Mouse (Mus musculus) Patski (cell line): ENCODE results near the gene Olfr314. TPM values are rescaled to one million over a fixed set of nuclear protein-coding genes. Genes with fewer than 3 reads are reported as not detected.
"Not testable (repeated sequence)": the region's sequence is repeated elsewhere in the genome, so short reads cannot be mapped to it uniquely, and the experiment has no call there.

Source experiments
- ATAC-seq: fragments of 100-300 bp; one replicate; pipeline ENCODE4 v1.8.0; 2021
- CTCF ChIA-PET: fragments of 350-600 bp; sonication (Branson Sonifier 250); formaldehyde crosslinking; loops from one replicate; lab custom pipeline; 2022; ENCODE audit warnings: inconsistent platforms; lab: Charles Lee
- POLR2A ChIA-PET: fragments of 350-600 bp; sonication (Branson Sonifier 250); formaldehyde crosslinking; loops from one replicate; lab custom pipeline; 2022; ENCODE audit warnings: antibody characterized with exemption, inconsistent platforms; lab: Charles Lee
- DNase-seq: peaks from one replicate; pipeline ENCODE4 v3.0.0-alpha.2; 2011; ENCODE audit warnings: low read depth, low spot score
- H3K27me3 ChIP-seq: fragments of 371-371 bp; one replicate; pipeline ENCODE4 v1.5.1; 2021
- CTCF ChIP-seq: fragments of 100-300 bp; IDR thresholded peaks from one replicate; pipeline ENCODE4 v1.5.1; 2021
- in situ Hi-C: fragments of 300-500 bp; cut with MboI; formaldehyde crosslinking; loops from 3 replicates; pipeline ENCODE4 v1.11.1; 2018; ENCODE audit warnings: low pct_unique_long_range_greater_than_20kb, mixed read lengths
- polyA plus RNA-seq: library from polyadenylated mRNA; unstranded; gene quantifications from one replicate; pipeline ENCODE4 v1.2.3, GENCODE M21; 2021

The Olfr314 gene
- polyA plus RNA-seq, 1 experiment from 2014 or later, result not detected

DNA sequence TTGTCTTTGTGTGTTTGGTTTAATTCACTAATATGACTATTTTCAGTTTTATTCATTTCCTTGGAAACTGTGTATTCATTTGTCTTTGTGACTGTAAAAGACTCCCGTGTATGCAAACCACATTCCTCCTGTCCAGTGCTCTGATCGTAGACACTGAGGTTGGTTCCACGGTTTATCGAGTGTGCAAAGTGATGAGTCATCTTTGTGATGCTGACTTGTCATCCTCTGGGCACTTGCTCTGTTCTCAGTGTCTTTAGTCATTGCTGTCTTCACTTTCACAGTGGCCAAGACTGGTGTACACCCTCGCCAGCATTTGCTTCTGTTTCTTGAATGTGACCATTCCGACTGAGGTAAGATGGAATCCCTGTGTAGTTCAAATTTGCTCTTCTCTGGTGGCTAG is 7.9 kb downstream of the Olfr314 start:
- ChIA-PET CTCF (no interaction called here), POLR2A (no interaction called here)
- H3K27me3 ChIP-seq, result no peaks in the 10 kb centered on the region
- DNase-seq (no peak), ATAC-seq (no peak)
- TF ChIP-seq CTCF, result no peak
- in situ Hi-C loops, result no loop called here

DNA sequence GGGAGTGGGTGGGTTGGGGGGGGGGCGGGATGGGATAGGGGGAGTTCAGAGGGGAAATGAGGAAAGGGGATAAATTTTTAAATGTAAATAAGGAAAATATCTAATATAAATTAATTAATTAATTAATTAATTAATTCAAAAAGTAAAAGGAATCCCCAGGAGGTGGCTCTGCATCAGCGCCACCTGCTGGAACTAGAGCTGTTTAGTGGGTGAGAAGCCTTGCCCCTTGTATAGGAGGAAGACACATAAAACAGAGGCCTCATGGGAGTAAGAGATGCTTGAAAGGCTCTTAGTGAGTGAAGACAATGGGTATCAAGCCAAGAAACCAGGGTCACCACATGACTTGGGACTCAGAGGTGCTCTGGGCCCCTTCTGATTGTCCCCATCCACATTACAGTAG is 13.1 kb downstream of the Olfr314 start:
- H3K27me3 ChIP-seq, result peaks cover 12% of the 10 kb centered on the region
- no peak for TF ChIP-seq CTCF
- ATAC-seq (no peak), DNase-seq (no peak)
- POLR2A ChIA-PET, result no interaction called here
- in situ Hi-C loops, result no loop called here
- CTCF ChIA-PET, result no interaction called here

DNA sequence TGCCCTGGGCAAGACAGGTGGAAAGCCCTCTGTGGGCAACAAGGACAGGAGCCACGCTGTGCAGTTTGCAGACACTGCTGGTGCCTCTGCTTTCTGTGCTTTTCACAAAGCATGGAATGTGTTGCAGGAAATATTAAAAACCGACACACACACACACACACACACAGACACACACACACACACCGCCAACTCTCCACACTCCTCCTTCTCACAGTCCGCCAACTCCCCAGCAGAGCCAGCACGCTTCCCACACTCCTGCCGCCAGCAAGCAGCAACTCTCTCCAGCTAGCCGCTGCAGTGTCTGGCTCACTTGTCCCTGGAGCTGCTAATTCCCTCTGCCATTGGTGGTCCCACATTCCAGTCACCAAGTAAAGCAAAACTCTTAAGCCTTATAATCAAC is 14.1 kb downstream of the Olfr314 start:
- POLR2A ChIA-PET, result no interaction called here
- CTCF ChIA-PET, result no interaction called here
- ATAC-seq, result no peak
- TF ChIP-seq CTCF, result no peak
- in situ Hi-C loops, result no loop called here
- peaks cover 12% of the 10 kb centered on the region for H3K27me3 ChIP-seq
- DNase-seq, result no peak

DNA sequence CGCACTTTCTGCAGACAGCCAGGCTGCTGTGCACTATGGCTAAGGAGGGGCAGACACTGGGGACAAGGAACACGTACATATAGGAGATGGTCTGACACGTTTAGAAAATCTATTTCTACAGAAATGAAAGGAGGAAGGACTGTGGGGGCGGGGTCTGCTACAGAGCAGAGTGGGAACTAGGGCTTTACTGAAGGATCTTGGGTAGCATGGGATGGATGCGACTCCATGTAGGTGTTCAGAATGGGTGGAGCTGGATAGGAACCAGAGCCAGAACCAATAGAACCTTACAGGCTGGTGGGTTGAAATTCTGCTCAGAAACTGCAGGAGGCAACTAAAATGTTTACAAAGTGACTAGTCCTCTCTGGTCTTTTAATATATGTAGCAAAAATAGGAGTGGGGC is 17.0 kb downstream of the Olfr314 start:
- DNase-seq (no peak), ATAC-seq (no peak)
- ChIA-PET POLR2A (no interaction called here), CTCF (no interaction called here)
- no peak for TF ChIP-seq CTCF
- H3K27me3 ChIP-seq, result peaks cover 19% of the 10 kb centered on the region
- in situ Hi-C loops, result no loop called here

DNA sequence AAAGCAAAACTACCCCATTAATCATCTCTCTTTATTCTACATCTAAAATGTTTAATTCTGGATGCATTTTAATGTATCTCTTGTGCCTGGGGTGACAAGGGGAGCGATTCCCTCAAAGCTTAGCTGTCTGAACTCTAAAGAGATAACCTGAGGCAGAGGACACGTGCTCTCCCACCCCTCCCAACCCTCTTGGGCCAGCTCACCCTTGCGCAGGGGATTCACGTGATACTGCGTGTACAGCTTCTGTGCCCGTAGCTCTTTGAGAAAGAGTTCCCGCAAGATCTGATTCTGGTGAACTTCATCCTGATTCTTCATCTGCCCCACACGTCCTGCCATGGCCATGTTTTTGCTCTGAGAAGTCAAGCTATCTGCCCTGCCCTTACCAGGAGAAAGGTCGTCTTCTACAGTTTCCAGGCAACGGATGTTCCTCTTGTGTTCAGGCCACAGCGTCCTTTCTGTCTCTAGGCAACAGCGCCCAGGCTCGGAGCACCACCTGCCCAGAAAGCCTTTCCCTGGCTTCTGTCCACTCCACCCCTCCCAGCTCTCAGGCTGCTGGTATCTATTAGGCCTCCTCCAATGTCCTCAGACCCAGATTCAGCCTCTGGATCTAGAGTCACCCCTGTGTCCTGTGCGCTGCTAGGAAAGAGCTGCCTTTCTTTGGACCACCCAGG is 18.9 kb downstream of the Olfr314 start, which contains the start of gene Fam183b:
Gene Fam183b, minus strand, starts transcription at position 403 of the 671 bp plus-strand sequence.
- in situ Hi-C loops, result no loop called here
- TF ChIP-seq CTCF, result no peak
- peaks cover 28% of the 10 kb centered on the region for H3K27me3 ChIP-seq
- ChIA-PET CTCF (no interaction called here), POLR2A (no interaction called here)
- DNase-seq (no peak), ATAC-seq (no peak)

DNA sequence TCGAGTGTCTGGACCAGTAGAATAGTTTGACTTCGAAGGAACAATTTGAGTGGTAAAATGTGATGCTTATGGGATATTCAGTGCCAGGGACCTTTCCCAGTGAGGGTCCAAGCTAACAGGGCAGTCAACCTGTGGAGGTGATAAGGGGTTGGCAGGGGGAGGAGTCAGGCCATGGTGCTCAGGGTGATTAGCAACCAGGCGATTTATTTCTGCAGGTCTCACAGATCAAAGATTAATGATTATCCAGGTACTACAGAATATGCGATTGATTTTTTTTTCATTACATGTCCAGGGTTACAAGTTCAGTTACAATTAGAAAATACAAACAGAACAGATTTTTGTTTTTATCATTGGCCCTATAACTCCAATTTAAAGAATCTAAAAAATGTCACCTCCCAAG is 21.1 kb downstream of the Olfr314 start:
- no peak for ATAC-seq
- ChIA-PET POLR2A (no interaction called here), CTCF (no interaction called here)
- H3K27me3 ChIP-seq, result peaks cover 25% of the 10 kb centered on the region
- TF ChIP-seq CTCF, result no peak
- in situ Hi-C loops, result no loop called here
- DNase-seq, result no peak

DNA sequence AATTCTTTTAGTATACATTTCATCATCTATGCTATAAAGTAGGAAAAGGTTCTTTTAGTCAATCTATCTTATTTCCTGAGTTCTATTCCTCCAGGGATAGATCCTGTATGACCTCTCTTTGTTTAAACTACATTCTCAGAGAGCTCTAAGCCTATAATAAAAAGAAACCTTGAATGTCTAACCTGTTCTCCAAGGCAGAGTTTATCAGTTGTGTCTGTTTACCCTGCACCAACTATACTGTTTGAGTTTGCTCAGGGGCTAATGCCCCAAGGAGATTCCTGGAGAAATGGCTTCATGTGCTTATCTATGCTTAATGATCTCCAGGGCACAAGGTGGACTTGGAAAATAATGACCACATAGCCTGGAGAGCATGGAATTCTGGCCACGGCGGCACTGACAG is 21.6 kb downstream of the Olfr314 start:
- TF ChIP-seq CTCF, result no peak
- POLR2A ChIA-PET, result no interaction called here
- CTCF ChIA-PET, result no interaction called here
- no peak for ATAC-seq
- no peak for DNase-seq
- in situ Hi-C loops, result no loop called here
- H3K27me3 ChIP-seq, result peaks cover 27% of the 10 kb centered on the region

DNA sequence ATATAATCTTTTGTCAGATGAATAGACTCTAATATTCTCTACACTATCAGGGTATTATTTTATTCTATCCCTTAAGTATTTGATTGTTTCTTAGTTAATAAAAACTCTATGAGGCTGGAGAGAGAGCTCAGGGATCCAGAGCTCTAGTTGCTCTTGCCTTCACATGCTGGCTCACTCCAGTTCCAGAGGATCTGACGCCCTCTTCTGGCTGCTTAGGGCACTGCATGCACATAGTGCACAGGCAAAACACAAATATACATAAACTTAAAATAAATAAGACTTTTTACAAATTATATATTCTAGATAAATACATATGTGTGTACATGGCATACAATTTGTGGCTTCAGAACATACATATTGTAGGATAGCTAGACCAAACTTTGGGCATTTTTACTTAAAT is 29.2 kb downstream of the Olfr314 start:
- DNase-seq (no peak), ATAC-seq (no peak)
- in situ Hi-C loops, result no loop called here
- TF ChIP-seq CTCF, result peak; percentile 56
- peaks cover 27% of the 10 kb centered on the region for H3K27me3 ChIP-seq
- ChIA-PET CTCF (no interaction called here), POLR2A (no interaction called here)

DNA sequence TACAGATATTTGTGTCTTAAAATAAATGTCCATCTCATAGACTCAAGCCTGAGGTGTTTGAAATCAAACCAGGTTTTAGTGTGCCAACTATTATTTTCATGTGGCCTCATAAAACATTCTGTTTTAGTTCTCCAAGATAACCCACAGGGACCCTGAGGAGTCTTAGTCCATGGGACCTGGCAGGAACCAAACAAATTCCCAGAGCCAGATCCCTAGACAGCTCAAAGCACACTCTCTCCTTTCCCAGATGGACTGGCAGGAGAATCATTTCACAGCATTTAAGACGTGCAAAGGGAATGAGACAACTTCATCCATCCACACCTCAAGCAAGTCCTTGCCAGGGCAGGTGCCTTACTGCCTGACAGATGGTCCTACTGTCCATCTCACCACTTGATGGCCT is 31.9 kb downstream of the Olfr314 start, which contains the start of gene Olfr313:
Gene Olfr313, plus strand, starts transcription at position 301 of the 400 bp plus-strand sequence.
- peaks cover 22% of the 10 kb centered on the region for H3K27me3 ChIP-seq
- DNase-seq, POLR2A ChIA-PET, in situ Hi-C loops, ATAC-seq, CTCF ChIA-PET: not testable (repeated sequence)

DNA sequence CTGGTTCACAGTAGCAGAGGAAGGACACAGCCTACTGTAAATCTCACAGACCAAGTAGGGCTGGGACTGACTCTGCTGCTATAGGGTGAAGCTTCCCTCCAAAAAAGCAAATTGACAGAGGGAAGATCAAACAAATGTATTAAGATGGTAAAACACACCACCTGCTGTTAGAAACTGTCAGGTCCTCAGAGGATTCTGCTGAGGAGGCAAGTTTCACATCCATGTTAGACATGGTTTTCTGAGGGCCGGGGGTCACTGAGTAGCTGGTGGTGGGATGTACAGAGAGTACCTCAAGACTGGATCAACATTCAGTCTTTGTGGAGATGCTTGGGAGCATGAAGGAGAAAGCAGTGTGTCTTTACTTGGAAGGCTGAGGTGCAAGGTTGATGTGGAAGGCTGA is 32.9 kb downstream of the Olfr314 start:
- ChIA-PET POLR2A (no interaction called here), CTCF (no interaction called here)
- no peak for TF ChIP-seq CTCF
- ATAC-seq, result no peak
- no peak for DNase-seq
- peaks cover 27% of the 10 kb centered on the region for H3K27me3 ChIP-seq
- in situ Hi-C loops, result no loop called here

DNA sequence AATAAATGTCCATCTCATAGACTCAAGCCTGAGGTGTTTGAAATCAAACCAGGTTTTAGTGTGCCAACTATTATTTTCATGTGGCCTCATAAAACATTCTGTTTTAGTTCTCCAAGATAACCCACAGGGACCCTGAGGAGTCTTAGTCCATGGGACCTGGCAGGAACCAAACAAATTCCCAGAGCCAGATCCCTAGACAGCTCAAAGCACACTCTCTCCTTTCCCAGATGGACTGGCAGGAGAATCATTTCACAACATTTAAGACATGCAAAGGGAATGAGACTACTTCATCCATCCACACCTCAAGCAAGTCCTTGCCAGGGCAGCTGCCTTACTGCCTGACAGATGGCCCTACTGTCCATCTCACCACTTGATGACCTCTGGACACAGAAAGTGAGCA is 46.2 kb downstream of the Olfr314 start, which contains the start of gene Olfr312:
Gene Olfr312, plus strand, starts transcription at position 301 of the 400 bp plus-strand sequence.
- ATAC-seq, in situ Hi-C loops, H3K27me3 ChIP-seq, CTCF ChIA-PET, POLR2A ChIA-PET, DNase-seq: not testable (repeated sequence)

DNA sequence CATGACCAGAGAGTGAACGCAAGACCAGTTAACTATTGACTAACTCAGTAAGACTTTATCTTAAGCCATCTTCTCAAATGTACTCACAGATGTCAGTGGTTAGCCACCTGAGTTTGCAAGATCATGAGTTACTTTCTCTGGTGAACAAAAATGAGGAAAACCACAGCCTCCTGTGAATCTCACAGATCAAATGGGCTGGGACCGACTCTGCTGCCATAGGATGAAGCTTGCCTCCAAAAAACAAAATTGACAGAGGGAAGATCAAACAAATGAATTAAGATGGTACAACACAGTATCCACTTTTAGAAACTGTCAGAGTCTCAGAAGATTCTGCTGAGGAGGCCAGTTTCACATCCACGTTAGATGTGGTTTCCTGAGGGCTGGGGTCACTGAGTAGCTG is 47.0 kb downstream of the Olfr314 start:
- peaks cover 14% of the 10 kb centered on the region for H3K27me3 ChIP-seq
- no peak for ATAC-seq
- no peak for TF ChIP-seq CTCF
- ChIA-PET POLR2A (no interaction called here), CTCF (no interaction called here)
- in situ Hi-C loops, result no loop called here
- no peak for DNase-seq

DNA sequence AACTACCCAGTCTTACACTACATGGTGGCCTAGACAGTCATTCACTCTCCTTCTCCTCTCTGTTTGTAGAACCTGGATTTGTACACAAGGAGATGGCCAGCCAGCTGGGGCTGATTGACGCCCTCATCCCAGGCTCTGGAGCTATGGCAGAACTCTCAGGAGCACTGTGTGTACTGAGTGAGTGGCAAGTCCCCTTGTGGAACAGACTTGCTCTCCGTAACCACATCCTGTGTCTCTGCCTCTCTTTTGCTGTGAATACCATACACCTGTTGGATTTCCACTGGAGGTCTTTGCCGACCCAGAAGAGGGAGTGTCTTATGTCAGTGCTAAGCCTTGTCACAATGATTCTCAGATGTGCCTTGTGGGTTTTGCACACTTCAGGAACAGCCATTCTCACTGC is 49.8 kb downstream of the Olfr314 start:
- peaks cover 31% of the 10 kb centered on the region for H3K27me3 ChIP-seq
- POLR2A ChIA-PET, ATAC-seq, CTCF ChIA-PET, in situ Hi-C loops, DNase-seq: not testable (repeated sequence)
